Mouse (Mus musculus) kidney, embryonic 15.5 days (tissue): ENCODE data around the gene Olfr1491. TPM values are rescaled to one million over a fixed set of nuclear protein-coding genes. Genes with fewer than 3 reads are reported as not detected.

ENCODE experiments used
- ATAC-seq: fragments of 200-750 bp; cut with Nextera tagmentation; replicated peaks from 2 replicates; pipeline ENCODE4 v1.8.0; 2017; ENCODE audit warnings: moderate TSS enrichment; ENCODE audit not compliant: low FRiP score
- H3K27ac ChIP-seq: fragments of 300-500 bp; sonication (generic); 2 replicates; pipeline ENCODE4 v1.5.1; 2015; ENCODE audit warnings: mild to moderate bottlenecking, inconsistent platforms
- H3K27me3 ChIP-seq: fragments of 300-500 bp; sonication (generic); 2 replicates; pipeline ENCODE4 v1.6.1; 2015; ENCODE audit warnings: inconsistent platforms
- H3K36me3 ChIP-seq: fragments of 300-500 bp; sonication (generic); 2 replicates; pipeline ENCODE4 v1.6.1; 2015; ENCODE audit warnings: inconsistent platforms
- H3K4me1 ChIP-seq: fragments of 300-500 bp; sonication (generic); 2 replicates; pipeline ENCODE4 v1.6.1; 2015; ENCODE audit warnings: inconsistent platforms
- H3K4me2 ChIP-seq: fragments of 300-500 bp; sonication (generic); 2 replicates; pipeline ENCODE4 v1.6.1; 2015; ENCODE audit warnings: moderate library complexity, mild to moderate bottlenecking, inconsistent platforms
- H3K4me3 ChIP-seq: fragments of 300-500 bp; sonication (generic); replicated peaks from 2 replicates; pipeline ENCODE4 v1.5.1; 2015; ENCODE audit warnings: mild to moderate bottlenecking, inconsistent platforms
- H3K9ac ChIP-seq: fragments of 300-500 bp; sonication (generic); 2 replicates; pipeline ENCODE4 v1.6.1; 2015; ENCODE audit warnings: mild to moderate bottlenecking, inconsistent platforms
- H3K9me3 ChIP-seq: fragments of 300-500 bp; sonication (generic); replicated peaks from 2 replicates; pipeline ENCODE4 v1.6.1; 2016; ENCODE audit warnings: inconsistent platforms
- WGBS: fragments of 180-500 bp; shearing (Covaris S2); methylation state at CpG from one replicate; pipeline ENCODE4 v1.1.7; 2015; ENCODE audit warnings: mixed read lengths; 5-methylcytosine and 5-hydroxymethylcytosine counted together
- polyA plus RNA-seq: library from polyadenylated mRNA; unstranded; fragments of >200 nt; fragmentation: Nextera tagmentation; extraction: Ambion mirVana; gene quantifications from 2 replicates; pipeline ENCODE4 v1.2.1, GENCODE M21; 2015

The Olfr1491 gene
- not detected in 2 replicates for polyA plus RNA-seq

DNA sequence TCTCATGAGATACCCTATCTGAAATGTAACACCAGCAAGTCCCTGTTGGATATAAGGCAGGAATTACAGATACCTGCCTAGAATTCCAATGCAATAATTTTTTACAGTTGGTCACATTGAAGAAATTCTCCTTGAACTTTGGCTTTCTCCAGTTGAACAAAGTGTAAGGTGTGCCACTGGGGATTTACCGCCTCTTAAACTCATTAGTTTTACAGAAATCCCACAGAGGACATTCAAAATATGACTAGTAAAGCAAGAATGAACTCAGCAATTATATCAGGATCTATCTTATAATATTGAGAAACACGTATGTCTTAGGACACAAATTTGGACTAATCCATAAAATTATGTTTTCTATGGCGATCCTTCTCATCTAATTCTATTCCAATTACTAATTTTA is at the start of gene Olfr1491:
Gene Olfr1491, plus strand, starts transcription at position 301 of the 400 bp plus-strand sequence.
- 81% methylated on average over 3 of the region's 3 CpGs for WGBS
- Histone ChIP-seq H3K27ac (no peak within 1 kb of the TSS), H3K4me3 (no peak within 1 kb of the TSS), H3K36me3 (no peaks in the 10 kb centered on the region), H3K4me2 (no peak within 1 kb of the TSS), H3K27me3 (no peaks in the 10 kb centered on the region), H3K9ac (no peak within 1 kb of the TSS), H3K4me1 (no peaks in the 10 kb centered on the region), H3K9me3 (no peaks in the 10 kb centered on the region)
- no peak for ATAC-seq

DNA sequence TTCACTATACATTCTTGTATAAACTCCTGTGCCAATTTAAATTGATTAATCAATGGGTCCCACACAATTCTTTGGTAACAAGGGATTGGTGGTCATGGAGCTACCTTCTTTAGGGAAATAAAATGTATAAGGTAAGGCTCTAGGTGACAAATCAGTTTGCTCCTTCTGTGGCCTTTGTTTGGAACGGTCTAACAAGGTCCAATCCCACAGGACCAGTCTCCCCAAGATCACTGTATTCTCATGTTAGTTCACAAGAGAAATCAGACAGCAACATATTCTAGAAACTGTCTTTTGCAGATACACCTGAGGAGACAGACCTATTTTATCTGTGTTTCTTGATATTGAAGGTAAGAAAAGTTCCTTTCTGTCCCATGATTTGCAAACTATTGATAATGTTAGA is 46.3 kb upstream of the Olfr1491 start, which contains the start of gene Olfr1490:
Gene Olfr1490, plus strand, starts transcription at position 301 of the 400 bp plus-strand sequence.
- no peaks in the 10 kb centered on the region for H3K36me3 ChIP-seq
- no peak within 1 kb of the TSS for H3K4me3 ChIP-seq
- H3K4me1 ChIP-seq = no peaks in the 10 kb centered on the region
- no peak within 1 kb of the TSS for H3K4me2 ChIP-seq
- 76% methylated on average over 1 of the region's 1 CpGs for WGBS
- no peaks in the 10 kb centered on the region for H3K9me3 ChIP-seq
- ATAC-seq = no peak
- H3K9ac ChIP-seq = no peak within 1 kb of the TSS
- no peak within 1 kb of the TSS for H3K27ac ChIP-seq
- H3K27me3 ChIP-seq = no peaks in the 10 kb centered on the region

DNA sequence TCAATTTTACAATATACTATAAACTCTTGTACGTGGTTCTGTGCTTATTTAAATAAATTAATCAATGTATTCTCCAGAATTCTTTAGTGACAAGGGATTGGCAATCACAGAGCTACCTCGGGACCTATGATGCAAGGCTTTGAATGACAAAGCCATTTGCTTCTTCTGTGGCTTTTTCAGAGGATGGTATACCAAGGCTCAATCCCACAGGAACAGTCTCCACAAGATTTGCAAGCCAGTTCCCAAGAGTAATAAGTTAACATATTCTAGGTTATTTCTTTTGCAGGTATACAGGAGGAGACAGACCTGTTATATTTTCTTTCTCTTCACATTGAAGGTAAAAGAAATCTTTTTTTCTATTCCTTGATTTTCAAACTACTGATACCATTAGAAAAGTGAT is 25.9 kb downstream of the Olfr1491 start, which contains the start of gene Olfr1493-ps1:
Gene Olfr1493-ps1, plus strand, starts transcription at position 301 of the 400 bp plus-strand sequence.
- H3K4me1 ChIP-seq = no peaks in the 10 kb centered on the region
- no peak within 1 kb of the TSS for H3K4me3 ChIP-seq
- H3K9me3 ChIP-seq = no peaks in the 10 kb centered on the region
- no peaks in the 10 kb centered on the region for H3K27me3 ChIP-seq
- no peak within 1 kb of the TSS for H3K27ac ChIP-seq
- H3K4me2 ChIP-seq = no peak within 1 kb of the TSS
- WGBS = 63% methylated on average over 2 of the region's 2 CpGs
- H3K9ac ChIP-seq = no peak within 1 kb of the TSS
- H3K36me3 ChIP-seq = no peaks in the 10 kb centered on the region
- no peak for ATAC-seq

DNA sequence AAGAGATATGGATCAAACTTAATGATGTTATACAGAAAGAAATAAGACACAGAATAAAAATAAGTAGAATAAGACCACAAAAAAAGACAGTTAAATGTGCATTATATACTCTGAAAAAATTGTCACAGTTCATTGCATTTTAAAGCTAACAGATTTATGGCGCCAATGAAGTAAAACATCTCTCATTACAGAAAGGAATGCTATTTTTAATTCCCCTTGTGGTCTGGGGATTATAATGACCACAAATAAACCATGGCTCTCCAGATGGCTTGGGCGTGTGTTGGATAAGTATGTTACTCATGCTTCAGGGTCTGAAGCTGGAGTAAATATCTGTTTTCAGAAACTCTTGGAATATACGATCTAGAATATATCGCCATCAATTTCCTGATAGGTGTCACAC is 42.4 kb downstream of the Olfr1491 start, which contains the start of gene Olfr1494:
Gene Olfr1494, plus strand, starts transcription at position 301 of the 400 bp plus-strand sequence.
- WGBS = 78% methylated on average over 4 of the region's 4 CpGs
- Histone ChIP-seq H3K27ac (no peak within 1 kb of the TSS), H3K27me3 (no peaks in the 10 kb centered on the region), H3K4me1 (no peaks in the 10 kb centered on the region), H3K4me3 (no peak within 1 kb of the TSS), H3K36me3 (no peaks in the 10 kb centered on the region), H3K9me3 (no peaks in the 10 kb centered on the region), H3K9ac (no peak within 1 kb of the TSS), H3K4me2 (no peak within 1 kb of the TSS)
- ATAC-seq = no peak

DNA sequence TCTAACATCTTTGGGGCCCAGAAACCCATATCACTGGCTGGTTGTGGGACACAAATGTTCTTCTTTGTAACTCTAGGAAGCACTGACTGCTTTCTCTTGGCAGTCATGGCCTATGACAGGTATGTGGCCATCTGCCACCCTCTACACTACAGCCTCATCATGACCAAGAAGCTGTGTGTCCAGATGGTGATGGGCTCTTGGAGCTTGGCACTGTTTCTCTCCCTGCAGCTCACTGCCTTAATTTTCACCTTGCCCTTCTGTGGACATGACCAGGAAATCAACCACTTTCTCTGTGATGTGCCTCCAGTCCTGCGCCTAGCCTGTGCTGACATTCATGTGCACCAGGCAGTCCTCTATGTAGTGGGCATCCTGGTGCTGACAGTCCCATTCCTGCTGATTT is 52.3 kb downstream of the Olfr1491 start:
- no peak overlapping the region for H3K4me2 ChIP-seq
- no peaks in the 10 kb centered on the region for H3K27me3 ChIP-seq
- no peaks in the 10 kb centered on the region for H3K36me3 ChIP-seq
- no peaks in the 10 kb centered on the region for H3K4me1 ChIP-seq
- no peak for ATAC-seq
- H3K4me3 ChIP-seq = no peak overlapping the region
- H3K9me3 ChIP-seq = no peaks in the 10 kb centered on the region
- no peak overlapping the region for H3K9ac ChIP-seq
- WGBS = 97% methylated on average over 1 of the region's 1 CpGs
- H3K27ac ChIP-seq = no peak overlapping the region

Other genes starting within 250 kb of the Olfr1491 start
- not detected in 2 replicates for gene Olfr1472, start 241.2 kb upstream of the Olfr1491 start, polyA plus RNA-seq
- not detected in 2 replicates for gene Olfr1474, start 227.7 kb upstream of the Olfr1491 start, polyA plus RNA-seq
- gene Olfr1475, start 217.1 kb upstream of the Olfr1491 start, polyA plus RNA-seq = not detected in 2 replicates
- gene Olfr1477, start 196.7 kb upstream of the Olfr1491 start, polyA plus RNA-seq = not detected in 2 replicates
- gene Olfr1480, start 169.4 kb upstream of the Olfr1491 start, polyA plus RNA-seq = not detected in 2 replicates
- not detected in 2 replicates for gene Olfr1484, start 113.8 kb upstream of the Olfr1491 start, polyA plus RNA-seq
- gene Olfr1487, start 79.9 kb upstream of the Olfr1491 start, polyA plus RNA-seq = not detected in 2 replicates
- gene Olfr1489, start 65.6 kb upstream of the Olfr1491 start, polyA plus RNA-seq = not detected in 2 replicates
- gene Olfr1490, start 46.2 kb upstream of the Olfr1491 start, polyA plus RNA-seq = not detected in 2 replicates
- gene Olfr1493-ps1, start 26.0 kb downstream of the Olfr1491 start, polyA plus RNA-seq = not detected in 2 replicates
- not detected in 2 replicates for gene Olfr1494, start 42.5 kb downstream of the Olfr1491 start, polyA plus RNA-seq
- not detected in 2 replicates for gene Olfr1495, start 67.3 kb downstream of the Olfr1491 start, polyA plus RNA-seq
- not detected in 2 replicates for gene Olfr1496, start 80.6 kb downstream of the Olfr1491 start, polyA plus RNA-seq
- not detected in 2 replicates for gene Olfr1497, start 100.9 kb downstream of the Olfr1491 start, polyA plus RNA-seq
- gene Olfr1499, start 122.2 kb downstream of the Olfr1491 start, polyA plus RNA-seq = not detected in 2 replicates
- not detected in 2 replicates for gene Olfr1500, start 133.2 kb downstream of the Olfr1491 start, polyA plus RNA-seq
- gene Olfr1501, start 153.4 kb downstream of the Olfr1491 start, polyA plus RNA-seq = not detected in 2 replicates
- gene Olfr1502, start 164.5 kb downstream of the Olfr1491 start, polyA plus RNA-seq = not detected in 2 replicates
- not detected in 2 replicates for gene Olfr1504, start 200.7 kb downstream of the Olfr1491 start, polyA plus RNA-seq
- not detected in 2 replicates for gene Olfr1505, start 216.3 kb downstream of the Olfr1491 start, polyA plus RNA-seq